Mouse (Mus musculus) urinary bladder, postnatal 36 days (tissue): ENCODE results near the gene Ptgir.
A peak's percentile ranks its signal among the peaks of the same experiment; 100 is the strongest.
"Not testable (repeated sequence)": the region's sequence is repeated elsewhere in the genome, so short reads cannot be mapped to it uniquely, and the experiment has no call there.

Source experiments
- DNase-seq, 2 experiments: peaks; one replicate each; pipeline ENCODE4 v3.0.0; 2022; ENCODE audit warnings: low spot score in 2 of 2, mixed read lengths in 1 of 2

Gene Ptgir

DNA sequence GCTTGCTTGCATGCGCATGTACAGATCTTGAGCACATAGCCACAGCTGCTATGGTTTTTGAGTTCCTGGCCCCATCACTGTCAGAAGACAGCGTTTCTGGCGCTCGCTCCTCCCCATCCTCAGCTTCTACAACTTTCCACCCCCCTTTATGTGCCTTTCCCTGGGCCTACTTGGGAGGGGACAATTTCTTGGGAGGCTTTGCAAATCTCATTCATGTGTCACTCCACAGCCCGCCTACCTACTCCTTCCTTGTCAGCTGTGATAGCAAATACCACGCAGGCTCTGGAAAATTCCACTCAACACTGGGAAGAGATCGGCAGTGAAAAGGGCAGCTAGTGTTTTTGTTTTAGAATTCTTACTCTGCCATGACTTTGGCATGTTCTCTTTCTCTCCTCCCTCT is 34.0 kb downstream of the Ptgir start:
- no peak for DNase-seq

DNA sequence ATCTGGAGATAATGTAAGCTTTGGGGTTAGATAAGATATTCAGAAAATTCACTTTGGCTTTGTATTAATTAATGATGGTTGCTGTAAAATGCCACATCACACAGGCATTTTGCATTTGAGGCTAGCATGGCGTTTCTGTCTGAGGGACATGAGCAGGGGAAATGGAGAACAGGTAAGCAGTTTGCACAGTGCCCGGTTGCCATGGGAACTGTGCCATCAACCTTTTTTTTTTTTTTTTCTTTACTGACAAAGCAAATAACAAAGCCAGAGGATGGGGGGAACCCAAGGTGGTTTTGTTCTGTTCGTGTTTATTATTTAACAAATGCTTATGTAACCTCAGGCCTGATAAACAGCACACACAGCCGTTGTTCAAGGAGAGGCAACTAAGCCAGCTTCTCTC is 36.6 kb downstream of the Ptgir start:
- no peak for DNase-seq

- DNase-seq, result peak in 1 of 2 experiments; percentile 54
Measured at GRCm38 (mm10) chr7:16944061-16944807, 37.9 kb downstream of the Ptgir start, which contains the start of gene Pnmal2. Gene Pnmal2, plus strand, starts transcription at chr7:16944682.

- no peak for DNase-seq
Measured at GRCm38 (mm10) chr7:16944808-16945315, 38.6 kb downstream of the Ptgir start.

DNA sequence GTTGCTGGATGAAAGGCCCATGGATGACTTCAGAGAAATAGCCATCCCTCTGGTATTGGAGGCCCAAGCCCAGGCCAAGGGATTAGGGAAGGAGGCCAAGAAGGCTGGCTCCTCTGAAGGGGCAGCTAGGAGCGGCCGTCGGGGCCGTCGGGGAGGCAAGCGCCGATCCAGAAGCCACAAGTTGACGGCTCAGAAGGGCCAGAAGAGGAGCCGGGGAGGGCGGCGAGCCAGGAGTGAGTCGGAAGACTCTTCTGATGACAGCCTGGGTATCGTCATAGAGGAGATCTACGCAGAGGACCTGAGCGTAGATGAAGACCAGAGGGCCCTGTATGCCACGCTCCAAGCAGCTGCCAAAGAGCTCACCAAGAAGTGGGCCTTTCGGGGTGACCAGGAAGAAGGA is 39.1 kb downstream of the Ptgir start:
- DNase-seq, result no peak

GRCm38 (mm10) chr7:16946441-16947348 is 40.4 kb downstream of the Ptgir start:
- DNase-seq, result no peak

DNA sequence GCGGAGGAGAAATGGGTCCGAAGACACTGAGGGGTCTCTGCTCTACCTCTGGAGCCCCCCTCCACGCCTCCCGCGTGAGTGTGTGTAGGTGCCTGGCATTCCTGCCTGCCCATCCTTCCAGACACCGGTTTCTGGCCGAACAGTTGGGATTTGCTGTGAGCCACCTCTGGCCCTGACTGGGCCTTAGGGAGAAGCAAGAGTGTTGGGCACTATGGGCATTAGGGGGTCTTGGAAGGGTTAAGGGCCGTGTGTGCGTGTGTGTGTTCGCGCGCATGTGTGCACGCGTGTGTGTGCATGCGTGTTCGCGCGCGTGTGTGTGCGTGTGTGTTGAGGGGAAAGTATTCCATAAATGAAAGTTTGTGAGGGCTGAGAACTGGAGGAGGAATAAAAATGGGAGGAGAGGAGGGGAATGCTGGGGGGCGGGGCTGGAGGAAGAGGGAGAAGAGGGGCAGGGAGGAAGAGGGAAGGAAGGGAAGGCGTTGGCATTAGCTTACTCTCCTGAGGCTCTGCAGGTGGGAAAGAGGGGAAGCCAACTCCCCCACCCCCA is 41.1 kb downstream of the Ptgir start:
- DNase-seq, result no peak

- DNase-seq, result no peak
Measured at GRCm38 (mm10) chr7:16947959-16948361, 41.7 kb downstream of the Ptgir start.

- no peak for DNase-seq
Measured at GRCm38 (mm10) chr7:16948923-16949458, 42.7 kb downstream of the Ptgir start.

GRCm38 (mm10) chr7:16949908-16950841 is 43.9 kb downstream of the Ptgir start:
- DNase-seq, result peak; percentile 62 to 69

- DNase-seq, result peak; percentile 68 to 76
Measured at GRCm38 (mm10) chr7:16950861-16951635, 44.8 kb downstream of the Ptgir start.

DNA sequence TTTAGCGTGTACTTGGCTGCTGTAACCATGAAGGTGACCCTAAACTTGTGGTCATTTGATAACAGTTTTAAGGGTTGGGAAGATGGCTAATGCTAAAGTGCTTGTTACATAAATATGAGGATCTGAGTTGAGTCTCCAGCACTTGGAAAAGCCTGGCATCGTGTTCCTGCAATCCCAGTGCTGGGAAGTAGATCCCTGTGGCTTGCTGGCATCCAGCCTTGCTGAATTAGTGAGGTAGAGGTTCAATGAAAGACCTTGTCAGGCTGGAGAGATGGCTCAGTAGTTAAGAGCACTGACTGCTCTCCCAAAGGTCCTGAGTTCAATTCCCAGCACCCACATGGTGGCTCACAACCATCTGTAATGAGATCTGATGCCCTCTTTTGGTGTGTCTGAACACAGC is 47.5 kb downstream of the Ptgir start:
- DNase-seq, result not testable (repeated sequence)

DNA sequence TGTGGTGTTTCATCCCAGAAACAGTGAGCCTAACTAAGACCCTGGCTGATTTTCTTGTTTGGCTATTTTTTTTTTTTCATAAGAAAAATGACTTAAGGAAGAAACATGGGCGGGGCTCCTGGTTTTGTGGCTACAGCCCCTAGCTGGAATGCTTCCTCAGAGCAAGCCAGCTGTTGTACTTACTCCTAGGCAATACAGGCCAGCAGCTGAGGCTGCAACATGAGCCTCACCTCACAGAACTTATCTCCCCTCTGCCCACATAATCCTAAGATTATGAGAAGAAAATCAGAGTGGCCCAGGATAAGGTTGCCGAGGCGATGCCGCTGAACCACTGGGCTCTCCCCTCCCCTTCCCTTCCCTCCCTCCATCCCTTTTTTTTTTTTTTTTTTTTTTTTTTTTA is 49.4 kb downstream of the Ptgir start:
- no peak for DNase-seq

GRCm38 (mm10) chr7:16956410-16957265 is 50.3 kb downstream of the Ptgir start:
- no peak for DNase-seq

- no peak for DNase-seq
Measured at GRCm38 (mm10) chr7:16959539-16960187, 53.4 kb downstream of the Ptgir start, which contains the start of gene Pnmal1. Gene Pnmal1, plus strand, starts transcription at chr7:16959679.
